Mouse (Mus musculus) kidney, adult 2 months (tissue): ENCODE data around the gene Qrich2. TPM values are rescaled to one million over a fixed set of nuclear protein-coding genes. Genes with fewer than 3 reads are reported as not detected.

Source experiments
- DNase-seq: peaks from one replicate; pipeline ENCODE4 v3.0.0; 2021
- H3K27ac ChIP-seq: fragments of 200-500 bp; 2 replicates; pipeline ENCODE4 v1.5.1; 2012; ENCODE audit warnings: low read depth, low read length, control low read depth, inconsistent platforms; ENCODE audit not compliant: insufficient read depth
- H3K27me3 ChIP-seq: fragments of 200-500 bp; replicated peaks from 2 replicates; pipeline ENCODE4 v1.6.1; 2012; ENCODE audit warnings: mild to moderate bottlenecking, moderate library complexity, low read length, inconsistent platforms; ENCODE audit not compliant: control insufficient read depth, insufficient read depth
- H3K36me3 ChIP-seq: fragments of 200-500 bp; 2 replicates; pipeline ENCODE4 v1.6.1; 2012; ENCODE audit warnings: mild to moderate bottlenecking, moderate library complexity, low read length, inconsistent platforms; ENCODE audit not compliant: control insufficient read depth, insufficient read depth
- H3K4me1 ChIP-seq: fragments of 200-500 bp; 2 replicates; pipeline ENCODE4 v1.6.1; 2011; ENCODE audit warnings: low read length; ENCODE audit not compliant: control insufficient read depth, insufficient read depth
- H3K4me3 ChIP-seq: fragments of 200-500 bp; 2 replicates; pipeline ENCODE4 v1.5.1; 2011; ENCODE audit warnings: mild to moderate bottlenecking, low read depth, low read length, control low read depth; ENCODE audit not compliant: insufficient read depth
- CTCF ChIP-seq: fragments of 200-500 bp; conservative IDR thresholded peaks from 2 replicates; pipeline ENCODE4 v1.5.1; 2011; ENCODE audit warnings: low read depth, mild to moderate bottlenecking, control low read depth, low read length, moderate library complexity, mixed read lengths; ENCODE audit not compliant: insufficient read depth, insufficient read length
- POLR2A ChIP-seq: fragments of 200-500 bp; IDR thresholded peaks from one replicate; pipeline ENCODE4 v1.6.1; 2011; ENCODE audit warnings: low read depth, low read length, control low read depth
- WGBS: fragments of 180-500 bp; shearing (Covaris S2); methylation state at CpG from one replicate; pipeline ENCODE4 v1.1.7; 2018; 5-methylcytosine and 5-hydroxymethylcytosine counted together
- polyA plus RNA-seq: library from polyadenylated mRNA; depleted of rRNA; stranded (reverse); fragments of >200 nt; gene quantifications from 2 replicates; pipeline ENCODE4 v1.2.3, GENCODE M21; 2012; rRNA removed

The Qrich2 gene
- polyA plus RNA-seq: 0.08 and 0.24 TPM in 2 replicates

DNA sequence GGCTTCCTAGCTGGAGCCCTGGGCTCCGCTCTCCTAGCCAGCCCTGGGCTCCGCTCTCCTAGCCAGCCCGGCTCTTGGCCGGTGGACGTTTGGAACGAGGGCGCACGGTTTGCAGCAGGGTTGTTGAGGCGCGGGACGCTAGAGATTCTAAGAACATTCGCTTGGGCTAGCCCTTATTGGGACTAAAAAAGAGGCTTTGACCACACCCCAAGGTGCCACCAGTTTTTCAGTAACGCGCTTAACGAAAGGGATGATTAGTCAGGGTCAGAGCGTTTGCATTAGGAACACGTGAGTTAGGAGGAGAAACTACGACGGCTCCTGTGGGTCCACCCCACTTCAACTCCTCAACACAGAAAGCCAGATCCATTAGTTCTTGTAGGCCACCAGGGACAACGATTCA, at the start of gene Qrich2:
TSS of gene Qrich2 (minus strand) at position 101 of the 400 bp plus-strand sequence.
- Histone ChIP-seq H3K4me1 (peaks cover 7% of the 10 kb centered on the region; the same call in 1 of the 2 replicates), H3K27me3 (no peaks in the 10 kb centered on the region), H3K27ac (no peak within 1 kb of the TSS), H3K4me3 (no peak within 1 kb of the TSS), H3K36me3 (no peaks in the 10 kb centered on the region)
- no peak for DNase-seq
- 65% methylated on average over 20 of the region's 20 CpGs for WGBS
- TF ChIP-seq POLR2A: no peak
- no peak for TF ChIP-seq CTCF

DNA sequence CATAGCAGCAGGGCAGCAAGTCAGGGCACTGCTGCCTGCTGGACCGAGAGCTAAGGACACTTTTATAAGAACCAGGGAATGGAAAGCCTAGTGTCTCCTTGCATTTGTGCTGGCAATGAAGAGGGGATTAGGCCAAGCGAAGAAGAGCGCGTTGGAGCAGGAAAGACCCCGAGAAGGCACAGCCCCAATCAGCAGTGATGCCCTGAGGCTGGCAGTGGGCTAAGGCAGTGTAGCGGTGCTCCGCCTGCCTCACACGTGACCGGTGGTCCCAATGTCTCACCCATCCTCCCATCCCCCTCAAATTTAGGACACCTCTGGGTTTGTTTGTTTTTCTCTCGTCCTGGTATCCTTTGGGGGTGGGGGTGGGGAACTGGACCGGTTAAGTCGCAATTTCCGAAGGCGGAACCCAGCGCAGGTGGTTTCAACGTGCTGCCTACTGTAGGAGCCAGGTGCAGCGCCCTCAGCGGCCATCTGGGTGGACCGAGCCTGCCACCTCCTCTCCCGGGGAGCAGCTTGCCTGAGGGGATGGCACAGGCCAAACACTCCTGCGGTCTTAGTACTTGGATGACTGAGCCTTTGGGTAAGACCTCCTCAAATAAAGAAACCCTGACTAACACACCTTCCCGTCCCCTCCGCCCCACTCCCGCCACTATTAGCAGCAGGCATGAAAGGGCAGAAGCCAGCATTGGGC, 49.4 kb upstream of the Qrich2 start:
- no peaks in the 10 kb centered on the region for H3K36me3 ChIP-seq
- H3K27ac ChIP-seq: no peak overlapping the region
- WGBS: 33% methylated on average over 24 of the region's 24 CpGs
- DNase-seq: peak; percentile 20
- no peak; the same call in 1 of the 2 replicates for TF ChIP-seq CTCF
- TF ChIP-seq POLR2A: no peak
- no peaks in the 10 kb centered on the region for H3K4me1 ChIP-seq
- no peaks in the 10 kb centered on the region for H3K27me3 ChIP-seq
- H3K4me3 ChIP-seq: no peak overlapping the region

GRCm38 (mm10) chr11:116513531-116514038, 47.5 kb upstream of the Qrich2 start:
- H3K27me3 ChIP-seq: no peaks in the 10 kb centered on the region
- H3K27ac ChIP-seq: no peak overlapping the region
- no peak for DNase-seq
- TF ChIP-seq CTCF (no peak), POLR2A (no peak)
- H3K36me3 ChIP-seq: no peaks in the 10 kb centered on the region
- H3K4me3 ChIP-seq: no peak overlapping the region
- 59% methylated on average over 4 of the region's 4 CpGs for WGBS
- H3K4me1 ChIP-seq: no peaks in the 10 kb centered on the region

GRCm38 (mm10) chr11:116512987-116513386, 46.9 kb upstream of the Qrich2 start:
- H3K27me3 ChIP-seq: no peaks in the 10 kb centered on the region
- H3K36me3 ChIP-seq: no peaks in the 10 kb centered on the region
- no peaks in the 10 kb centered on the region for H3K4me1 ChIP-seq
- no peak for TF ChIP-seq CTCF
- TF ChIP-seq POLR2A: no peak
- no peak for DNase-seq
- H3K27ac ChIP-seq: no peak overlapping the region
- H3K4me3 ChIP-seq: no peak overlapping the region
- WGBS: 89% methylated on average over 6 of the region's 6 CpGs

- Histone ChIP-seq H3K27ac (no peak overlapping the region), H3K36me3 (no peaks in the 10 kb centered on the region), H3K27me3 (no peaks in the 10 kb centered on the region), H3K4me1 (no peaks in the 10 kb centered on the region), H3K4me3 (no peak overlapping the region)
- WGBS: 75% methylated on average over 7 of the region's 7 CpGs
- TF ChIP-seq POLR2A (no peak), CTCF (no peak)
- no peak for DNase-seq
Observed at GRCm38 (mm10) chr11:116512154-116512553, 46.1 kb upstream of the Qrich2 start.

GRCm38 (mm10) chr11:116511301-116511868, 45.3 kb upstream of the Qrich2 start:
- WGBS: 56% methylated on average over 7 of the region's 7 CpGs
- DNase-seq: no peak
- Histone ChIP-seq H3K36me3 (no peaks in the 10 kb centered on the region), H3K4me3 (no peak overlapping the region), H3K27me3 (no peaks in the 10 kb centered on the region), H3K27ac (no peak overlapping the region), H3K4me1 (no peaks in the 10 kb centered on the region)
- TF ChIP-seq CTCF (no peak), POLR2A (no peak)

DNA sequence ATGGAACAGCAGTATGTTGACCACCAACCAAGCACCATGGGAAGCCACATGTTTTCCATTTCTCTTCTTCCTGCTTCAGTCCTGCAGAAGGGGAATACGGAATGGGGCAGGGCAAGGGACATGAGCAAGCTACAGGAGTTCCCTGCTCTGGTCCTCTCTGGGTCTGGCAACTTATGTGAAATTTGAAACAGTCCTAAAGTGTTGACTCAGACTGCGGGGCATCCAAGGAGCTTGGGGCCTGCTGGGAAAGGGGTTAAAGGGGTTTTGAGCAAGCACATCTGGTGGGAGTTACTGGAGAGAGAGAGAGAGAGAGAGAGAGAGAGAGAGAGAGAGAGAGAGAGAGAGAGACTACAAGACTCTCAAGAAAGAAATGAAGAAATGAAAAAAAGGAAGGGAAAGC, 42.6 kb upstream of the Qrich2 start:
- H3K27me3 ChIP-seq: no peaks in the 10 kb centered on the region
- TF ChIP-seq CTCF: no peak
- no peaks in the 10 kb centered on the region for H3K36me3 ChIP-seq
- no peaks in the 10 kb centered on the region for H3K4me1 ChIP-seq
- no peak for DNase-seq
- no peak overlapping the region for H3K27ac ChIP-seq
- 64% methylated on average over 2 of the region's 2 CpGs for WGBS
- no peak overlapping the region for H3K4me3 ChIP-seq
